Mouse (Mus musculus) inflammation-experienced regulatory T-cells, adult 16 weeks (primary cell): ENCODE data around the gene Vamp5. TPM values are rescaled to one million over a fixed set of nuclear protein-coding genes. Genes with fewer than 3 reads are reported as not detected.

Source experiments
- polyA plus RNA-seq: library from polyadenylated mRNA; unstranded; fragments of 100-300 nt; shearing (Covaris generic); gene quantifications from one replicate; pipeline ENCODE4 v1.2.1, GENCODE M21; 2017

The Vamp5 gene
- 64.9 TPM for polyA plus RNA-seq

GRCm38 (mm10) chr6:72380131-72380770, at the start of gene Vamp5:
Gene Vamp5, minus strand, starts transcription at chr6:72380468.

GRCm38 (mm10) chr6:72414076-72414756, 33.9 kb upstream of the Vamp5 start, which contains the start of gene Ggcx:
Gene Ggcx, plus strand, starts transcription at chr6:72414308.

GRCm38 (mm10) chr6:72389941-72390771, 9.9 kb upstream of the Vamp5 start, which contains the start of gene Vamp8:
Gene Vamp8, minus strand, starts transcription at chr6:72390703.

GRCm38 (mm10) chr6:72366844-72367443, 13.3 kb downstream of the Vamp5 start, which contains the start of gene Rnf181:
Gene Rnf181, minus strand, starts transcription at chr6:72366956.

GRCm38 (mm10) chr6:72355066-72355911, 25.0 kb downstream of the Vamp5 start, which contains the start of gene Tmem150a:
Gene Tmem150a, plus strand, starts transcription at chr6:72355447.

GRCm38 (mm10) chr6:72347166-72347941, 32.9 kb downstream of the Vamp5 start, which contains the start of gene 0610030E20Rik:
Gene 0610030E20Rik, plus strand, starts transcription at chr6:72347317.

GRCm38 (mm10) chr6:72345074-72345567, 35.1 kb downstream of the Vamp5 start, which contains the start of gene Usp39:
Gene Usp39, minus strand, starts transcription at chr6:72345184.

Other genes with a start within 250 kb of the Vamp5 start
- not detected for gene Atoh8, start 144.9 kb downstream of the Vamp5 start, polyA plus RNA-seq
- gene Sftpb, start 75.9 kb downstream of the Vamp5 start, polyA plus RNA-seq: not detected
- gene Usp39, start 35.3 kb downstream of the Vamp5 start, polyA plus RNA-seq: 26.7 TPM
- gene 0610030E20Rik, start 33.2 kb downstream of the Vamp5 start, polyA plus RNA-seq: 45.7 TPM
- gene Tmem150a, start 25.0 kb downstream of the Vamp5 start, polyA plus RNA-seq: 0.59 TPM
- gene Rnf181, start 13.5 kb downstream of the Vamp5 start, polyA plus RNA-seq: 157 TPM
- 303 TPM for gene Vamp8, start 10.2 kb upstream of the Vamp5 start, polyA plus RNA-seq
- gene Ggcx, start 33.8 kb upstream of the Vamp5 start, polyA plus RNA-seq: 12.6 TPM
- 449 TPM for gene Mat2a, start 59.1 kb upstream of the Vamp5 start, polyA plus RNA-seq
- gene Sh2d6, start 141.2 kb upstream of the Vamp5 start, polyA plus RNA-seq: not detected
- 621 TPM for gene Capg, start 163.9 kb upstream of the Vamp5 start, polyA plus RNA-seq
- gene Elmod3, start 217.9 kb upstream of the Vamp5 start, polyA plus RNA-seq: 25.9 TPM
- gene Retsat, start 218.0 kb upstream of the Vamp5 start, polyA plus RNA-seq: 5.3 TPM
- gene Tgoln1, start 236.5 kb upstream of the Vamp5 start, polyA plus RNA-seq: 156 TPM